Mouse (Mus musculus): ENCODE data around the gene Thsd4.
"Not testable (repeated sequence)": the region's sequence is repeated elsewhere in the genome, so short reads cannot be mapped to it uniquely, and the experiment has no call there.

Thsd4 gene

DNA sequence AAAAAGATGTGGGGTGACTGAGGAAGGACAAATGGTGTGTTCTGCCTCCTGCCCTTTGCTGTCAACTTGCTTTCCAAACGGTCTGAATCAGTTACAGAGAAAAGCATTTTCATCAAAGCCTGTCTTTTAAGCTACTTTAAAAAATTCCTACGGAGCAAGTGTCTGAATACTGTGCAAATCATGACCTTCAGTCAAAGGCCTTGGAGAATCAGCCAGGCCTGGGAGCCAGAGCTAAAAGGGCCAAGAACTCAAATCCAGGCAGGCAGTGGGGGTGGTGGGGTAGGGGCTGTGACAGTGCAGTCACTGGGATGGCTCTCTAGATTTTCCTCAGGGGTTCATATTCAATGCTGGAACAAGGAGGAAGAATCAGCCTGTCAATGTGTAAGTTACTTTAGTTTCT is 540.7 kb downstream of the Thsd4 start:
- DNase-seq (ENCODE audit: low spot score) = no peak

DNA sequence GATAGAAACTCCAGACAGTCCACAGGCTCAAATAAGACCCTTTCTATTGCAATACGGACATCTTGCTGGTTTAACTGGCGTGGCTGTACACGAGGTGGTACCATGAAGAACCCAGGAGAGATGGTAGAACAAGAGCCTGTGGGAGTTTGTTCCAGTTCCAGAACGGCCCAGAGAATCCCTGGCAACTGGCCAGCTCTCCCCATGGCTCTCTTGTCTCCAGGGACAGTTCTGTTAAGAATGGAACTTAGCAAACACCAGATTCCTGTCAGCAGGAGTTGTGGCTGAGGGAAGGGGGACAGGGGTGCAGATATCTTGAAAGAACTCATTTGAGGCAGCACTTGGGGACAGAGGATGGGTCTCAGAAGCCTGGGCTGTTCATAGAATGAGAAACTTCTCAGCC is 550.6 kb downstream of the Thsd4 start:
- no peak for DNase-seq (ENCODE audit: low spot score)

DNA sequence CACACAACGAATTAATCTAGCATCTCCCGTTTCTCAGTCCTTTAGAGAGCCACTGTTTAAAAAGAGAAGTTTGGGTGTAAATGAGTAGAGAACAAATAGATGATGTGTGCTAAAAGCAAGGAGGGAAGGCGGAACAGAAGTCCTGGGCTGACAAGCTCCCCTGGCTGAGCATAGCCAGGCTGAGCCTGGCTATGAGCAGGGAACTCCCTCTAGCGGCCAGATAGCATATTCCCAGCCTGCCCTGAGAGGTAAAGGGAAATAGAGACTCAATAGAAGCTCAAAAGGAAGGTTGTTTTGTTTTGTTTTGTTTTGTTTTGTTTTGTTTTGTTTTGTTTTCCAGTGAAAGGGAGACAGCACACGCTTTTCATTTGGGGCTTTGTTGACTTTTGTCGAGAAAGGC is 552.5 kb downstream of the Thsd4 start:
- DNase-seq (ENCODE audit: low spot score) = peak; percentile 87

GRCm38 (mm10) chr9:59965046-59965445 is 556.8 kb downstream of the Thsd4 start:
- DNase-seq (ENCODE audit: low spot score) = no peak

- DNase-seq (ENCODE audit: low spot score) = no peak
Observed at GRCm38 (mm10) chr9:59964367-59964766, 557.5 kb downstream of the Thsd4 start.

GRCm38 (mm10) chr9:59961201-59961955 is 560.5 kb downstream of the Thsd4 start:
- no peak for DNase-seq (ENCODE audit: low spot score)

DNA sequence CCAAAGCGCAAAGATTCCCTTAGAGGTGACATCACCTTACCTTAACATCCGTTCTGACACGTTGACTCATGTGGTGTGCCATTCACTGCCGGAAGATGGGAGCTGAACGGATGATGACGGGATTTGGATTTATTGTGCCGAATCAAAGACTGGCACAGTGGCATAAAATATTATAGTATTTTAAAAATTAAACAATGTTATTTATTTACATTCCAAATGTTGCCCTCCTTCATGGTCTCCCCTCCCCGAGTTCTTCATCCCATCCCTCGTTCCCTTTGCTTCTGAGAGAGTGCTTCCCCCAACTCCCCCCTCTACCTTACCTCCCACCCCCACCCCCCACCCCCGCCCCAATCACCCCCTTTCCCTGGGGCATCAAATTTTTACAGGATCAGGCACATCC is 561.3 kb downstream of the Thsd4 start, which contains the start of gene Nr2e3:
Gene Nr2e3 (minus strand): TSS at position 101 of the 400 bp plus-strand sequence.
- DNase-seq (ENCODE audit: low spot score) = no peak

DNA sequence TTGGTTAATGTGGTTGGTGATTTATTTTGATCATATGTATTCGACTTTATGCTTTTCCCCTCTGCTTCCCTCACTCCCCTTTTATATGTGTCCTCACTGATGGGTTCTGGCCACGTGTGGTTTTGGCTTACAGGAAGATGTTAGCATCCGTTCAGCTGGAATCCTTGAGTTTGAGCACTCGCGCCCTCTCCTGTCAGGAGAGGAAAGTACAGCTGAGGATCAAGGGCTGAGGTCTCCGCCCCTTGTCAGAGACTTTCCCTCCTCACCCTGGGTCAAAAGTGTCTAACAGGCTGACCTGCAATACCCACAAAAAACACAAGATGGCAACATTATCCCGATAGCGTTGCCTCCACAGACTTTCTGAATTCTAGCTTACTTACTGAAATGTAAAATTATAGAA is 562.6 kb downstream of the Thsd4 start:
- DNase-seq (ENCODE audit: low spot score) = peak; percentile 99

DNA sequence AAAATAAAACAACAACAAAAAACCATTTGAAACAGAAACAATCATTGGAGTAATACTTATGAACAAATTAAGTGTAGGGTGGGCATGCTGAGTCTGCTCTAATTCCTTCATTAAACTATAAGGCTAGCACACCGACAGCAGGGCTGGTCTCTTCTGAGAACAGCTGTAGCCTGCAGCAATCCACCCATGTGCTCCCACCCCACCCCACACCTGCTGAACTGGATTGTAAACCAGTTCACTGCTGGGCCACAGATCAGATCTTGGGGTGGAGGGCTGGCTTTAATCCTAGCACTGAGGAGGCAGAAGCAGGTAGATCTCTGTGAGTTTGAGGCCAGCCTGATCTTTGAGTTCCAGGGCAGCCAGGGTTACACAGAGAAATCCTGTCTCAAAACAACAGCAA is 563.7 kb downstream of the Thsd4 start:
- DNase-seq (ENCODE audit: low spot score) = not testable (repeated sequence)

- DNase-seq (ENCODE audit: low spot score) = no peak
Observed at GRCm38 (mm10) chr9:59956496-59956895, 565.4 kb downstream of the Thsd4 start.

- no peak for DNase-seq (ENCODE audit: low spot score)
Observed at GRCm38 (mm10) chr9:59955692-59956091, 566.2 kb downstream of the Thsd4 start.

- no peak for DNase-seq (ENCODE audit: low spot score)
Observed at GRCm38 (mm10) chr9:59955199-59955598, 566.6 kb downstream of the Thsd4 start.

DNA sequence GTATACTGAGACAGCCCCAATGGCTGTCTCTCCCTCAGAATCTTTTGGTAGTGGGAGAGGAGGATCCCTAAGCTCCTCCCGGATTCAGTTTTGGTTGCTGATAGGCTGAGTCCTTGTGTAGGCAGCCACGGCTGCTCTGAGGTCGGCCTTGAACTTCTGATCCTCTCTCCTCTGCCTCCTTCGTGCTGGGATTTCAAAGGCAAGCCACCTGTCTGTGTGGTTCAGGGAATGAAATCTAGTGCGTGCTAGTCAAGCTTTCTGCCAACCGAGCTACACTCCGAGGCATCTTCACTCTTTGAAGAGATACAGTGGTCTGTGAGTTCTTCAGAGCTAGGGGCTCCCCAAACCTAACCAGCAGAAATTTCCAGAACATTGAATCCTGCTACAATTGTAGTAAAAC is 568.3 kb downstream of the Thsd4 start:
- DNase-seq (ENCODE audit: low spot score) = no peak

- no peak for DNase-seq (ENCODE audit: low spot score)
Observed at GRCm38 (mm10) chr9:59952515-59953070, 569.3 kb downstream of the Thsd4 start.

DNA sequence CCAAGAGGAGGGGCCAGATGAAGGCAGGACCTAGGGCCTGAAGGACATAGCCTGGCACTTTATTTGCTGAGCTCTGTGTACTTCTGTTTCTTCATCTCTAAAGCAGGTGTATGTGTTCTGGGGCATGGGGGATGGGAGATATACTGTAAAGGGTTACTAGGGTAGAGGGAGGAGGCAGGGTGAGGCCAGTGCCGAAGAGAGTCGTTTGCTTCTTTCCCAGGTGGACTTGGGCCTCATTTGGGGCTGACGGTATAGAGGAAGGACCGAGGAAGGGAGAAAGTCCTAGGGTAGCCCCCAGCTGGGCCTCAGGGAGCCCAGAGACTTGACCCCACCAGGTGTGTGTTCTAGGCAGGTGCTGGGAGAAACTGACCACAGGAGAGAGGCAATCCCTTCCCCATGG is 569.9 kb downstream of the Thsd4 start:
- no peak for DNase-seq (ENCODE audit: low spot score)

GRCm38 (mm10) chr9:59951001-59951750 is 570.7 kb downstream of the Thsd4 start:
- DNase-seq (ENCODE audit: low spot score) = no peak

DNA sequence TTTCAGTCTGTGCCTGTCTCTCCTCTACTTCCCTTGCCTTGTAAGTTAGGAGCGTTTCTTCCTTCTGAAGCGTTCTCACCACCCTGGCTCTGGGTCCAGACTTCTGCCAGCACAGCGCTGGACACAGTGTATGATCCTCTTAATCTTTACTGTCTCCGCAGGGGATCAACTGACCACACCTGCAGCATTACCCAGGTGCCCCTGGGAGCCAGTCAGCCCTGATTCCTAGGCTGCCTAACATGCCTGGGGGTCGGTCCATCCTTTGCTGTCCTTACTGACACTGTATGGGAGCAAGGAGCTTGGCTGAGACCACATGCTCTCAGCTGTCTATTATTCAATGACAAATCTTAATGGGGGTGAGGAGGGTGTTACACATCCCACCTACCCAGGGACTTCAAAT is 571.9 kb downstream of the Thsd4 start:
- no peak for DNase-seq (ENCODE audit: low spot score)

DNA sequence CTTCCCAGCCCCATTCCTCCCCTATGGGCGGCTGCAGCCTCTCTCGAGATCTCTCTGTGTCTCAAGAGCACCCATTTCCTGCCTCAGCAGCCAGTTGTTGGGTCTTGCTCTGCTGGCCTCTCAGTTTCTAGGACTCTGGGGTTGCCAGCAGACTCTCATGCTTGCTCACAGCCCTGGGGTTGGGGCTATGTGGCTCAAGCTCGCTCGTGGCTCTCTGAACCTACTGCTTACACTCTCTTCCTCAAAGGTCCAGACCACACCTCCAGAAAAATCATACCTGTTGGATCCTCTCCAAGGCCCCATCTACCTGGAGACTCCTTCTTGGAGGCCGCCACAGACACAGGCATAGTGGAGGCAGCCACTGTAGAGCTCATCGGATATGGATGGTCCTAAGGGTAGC is 572.3 kb downstream of the Thsd4 start:
- no peak for DNase-seq (ENCODE audit: low spot score)

GRCm38 (mm10) chr9:59948691-59949250 is 573.1 kb downstream of the Thsd4 start:
- DNase-seq (ENCODE audit: low spot score) = no peak

DNA sequence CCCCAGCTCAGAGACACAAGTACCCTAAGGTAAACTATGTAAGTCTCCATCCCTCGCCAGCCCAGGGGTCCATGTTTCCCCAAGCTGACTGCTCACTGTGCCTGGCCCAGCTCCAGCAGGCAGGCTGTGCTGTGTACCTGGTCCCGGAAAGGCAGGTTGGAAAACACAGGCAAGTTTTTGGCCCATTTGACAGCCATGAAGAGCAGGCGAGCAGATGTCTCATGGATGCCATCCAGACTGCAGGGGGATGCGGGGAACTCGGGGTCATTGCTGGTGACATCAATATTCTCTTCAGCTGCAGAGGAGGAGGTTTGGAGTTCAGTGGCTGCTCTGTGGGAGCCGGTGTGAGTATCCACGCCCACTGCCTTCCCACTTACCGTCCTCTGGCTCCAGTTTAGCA is 573.6 kb downstream of the Thsd4 start:
- no peak for DNase-seq (ENCODE audit: low spot score)

- no peak for DNase-seq (ENCODE audit: low spot score)
Observed at GRCm38 (mm10) chr9:59947271-59947670, 574.6 kb downstream of the Thsd4 start.

GRCm38 (mm10) chr9:59945241-59945640 is 576.6 kb downstream of the Thsd4 start:
- no peak for DNase-seq (ENCODE audit: low spot score)

DNA sequence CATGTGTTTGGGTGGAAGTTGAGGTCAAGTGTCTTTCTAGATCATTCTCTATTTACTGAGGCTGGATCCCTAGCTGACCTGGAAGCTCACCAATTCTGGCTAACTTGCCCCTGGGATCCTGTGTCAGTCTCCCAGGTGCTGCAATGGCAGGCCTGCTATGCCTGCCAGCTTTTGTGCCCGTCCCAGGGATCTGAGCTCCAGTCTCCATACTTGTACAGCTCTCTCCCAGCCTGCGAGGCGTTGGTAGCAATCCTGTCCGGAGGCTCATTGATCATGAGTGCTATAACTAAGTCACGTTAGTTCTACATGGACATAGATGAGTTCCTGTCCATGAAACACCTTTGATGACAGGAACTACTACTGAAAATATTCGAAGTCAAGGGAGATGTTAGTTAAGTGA is 578.0 kb downstream of the Thsd4 start:
- no peak for DNase-seq (ENCODE audit: low spot score)

Data from embryo, embryonic 10.5 days (tissue).